Mouse (Mus musculus) stomach, postnatal 0 days (tissue): ENCODE measurements around the gene Gm17542.

Experiments
- CTCF ChIP-seq: IDR thresholded peaks from 2 replicates; pipeline ENCODE4 v1.5.1; 2016; ENCODE audit warnings: antibody characterized with exemption, low read depth, mild to moderate bottlenecking, moderate library complexity
- EP300 ChIP-seq: optimal IDR thresholded peaks from 2 replicates; pipeline ENCODE3; 2016; ENCODE audit warnings: antibody characterized with exemption

DNA sequence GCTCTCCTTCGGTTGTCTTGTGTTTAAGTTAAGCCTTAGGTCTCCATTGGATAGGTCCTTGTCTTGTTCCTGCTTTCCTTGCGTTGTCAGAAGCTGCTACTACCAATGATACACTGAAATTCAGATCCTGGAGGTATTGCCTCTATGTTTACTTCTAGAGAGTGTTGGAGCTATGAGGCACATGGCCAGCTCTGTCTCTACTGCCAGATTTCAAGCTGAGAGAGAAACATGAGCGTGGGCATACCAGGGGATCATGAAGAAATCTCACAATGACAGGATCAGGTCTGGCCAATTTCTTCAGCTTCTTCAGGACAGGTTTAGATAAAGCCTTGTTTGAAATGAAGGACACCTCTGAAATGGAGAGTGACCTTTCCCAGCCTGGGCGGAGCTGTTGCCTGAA, 19.1 kb downstream of the Gm17542 start:
- TF ChIP-seq CTCF (no peak), EP300 (no peak)
